Mouse (Mus musculus): ENCODE results near the gene Trpv6. TPM values are rescaled to one million over a fixed set of nuclear protein-coding genes. Genes with fewer than 3 reads are reported as not detected.

Trpv6 gene
- total RNA-seq (2021): not detected
- long read RNA-seq, experiment 1: 0 reads
- long read RNA-seq, experiment 2: 0 reads

- DNase-seq: no peak
- intact Hi-C loops (cut with DNase I): no loop called here
These were observed at the start of gene Trpv6 for GRCm38 (mm10) chr6:41636178-41636577. Trpv6 (minus strand) TSS chr6:41636405.

- DNase-seq: no peak
- intact Hi-C loops (cut with DNase I): no loop called here
These were observed 49.4 kb upstream of the Trpv6 start for GRCm38 (mm10) chr6:41685596-41685995.

DNA sequence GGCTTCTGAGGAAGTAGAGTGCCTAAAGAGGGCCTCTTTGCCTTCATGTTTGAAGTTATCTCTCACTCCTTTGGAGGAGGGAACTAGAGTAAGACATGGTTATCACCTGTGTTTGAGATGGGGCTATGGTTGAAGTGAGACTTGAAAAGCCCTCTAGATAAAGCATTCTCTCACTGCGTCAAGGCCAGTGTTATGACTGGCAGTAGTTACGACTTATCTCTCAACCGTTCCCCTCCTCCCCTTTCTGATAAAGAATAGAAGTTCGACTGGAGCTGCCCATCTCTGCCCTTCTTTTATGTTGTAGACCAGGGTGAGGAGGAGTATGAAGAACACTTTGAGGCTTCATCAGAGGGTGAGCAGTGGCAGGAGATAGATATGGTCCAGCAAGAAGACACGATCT, 48.7 kb upstream of the Trpv6 start:
- no peak for DNase-seq
- intact Hi-C loops (cut with DNase I): no loop called here

GRCm38 (mm10) chr6:41684131-41684530, 47.9 kb upstream of the Trpv6 start, which contains the start of gene Llcfc1:
Llcfc1 (plus strand) TSS chr6:41684431.
- intact Hi-C loops (cut with DNase I): no loop called here
- DNase-seq: no peak

DNA sequence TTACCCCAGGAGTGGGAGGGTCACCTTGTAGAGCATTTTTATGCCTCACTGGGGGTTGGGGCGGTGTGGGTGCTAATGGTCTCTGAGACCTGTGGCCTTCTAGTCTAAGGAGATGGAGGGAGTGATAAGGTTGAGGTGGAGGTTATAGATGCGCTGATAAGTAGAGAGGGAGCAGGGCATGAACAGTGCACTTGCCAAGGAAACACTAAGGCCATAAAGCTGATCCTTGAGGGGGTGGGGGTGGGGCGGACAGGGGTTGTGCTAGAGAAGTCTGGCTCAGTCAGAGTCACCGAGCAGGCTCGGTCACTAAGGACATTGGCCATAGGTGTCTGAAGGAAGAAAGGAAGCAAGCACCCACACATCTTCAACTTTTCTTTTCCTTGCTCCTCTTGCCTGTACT, 45.5 kb upstream of the Trpv6 start:
- DNase-seq: no peak
- intact Hi-C loops (cut with DNase I): no loop called here

- DNase-seq: no peak
- intact Hi-C loops (cut with DNase I): no loop called here
These were observed 44.5 kb upstream of the Trpv6 start, which contains the start of gene Trpv5 for GRCm38 (mm10) chr6:41680669-41681068. Trpv5 (minus strand) TSS chr6:41680769.

GRCm38 (mm10) chr6:41676530-41676929, 40.3 kb upstream of the Trpv6 start:
- DNase-seq: no peak
- intact Hi-C loops (cut with DNase I): no loop called here

DNA sequence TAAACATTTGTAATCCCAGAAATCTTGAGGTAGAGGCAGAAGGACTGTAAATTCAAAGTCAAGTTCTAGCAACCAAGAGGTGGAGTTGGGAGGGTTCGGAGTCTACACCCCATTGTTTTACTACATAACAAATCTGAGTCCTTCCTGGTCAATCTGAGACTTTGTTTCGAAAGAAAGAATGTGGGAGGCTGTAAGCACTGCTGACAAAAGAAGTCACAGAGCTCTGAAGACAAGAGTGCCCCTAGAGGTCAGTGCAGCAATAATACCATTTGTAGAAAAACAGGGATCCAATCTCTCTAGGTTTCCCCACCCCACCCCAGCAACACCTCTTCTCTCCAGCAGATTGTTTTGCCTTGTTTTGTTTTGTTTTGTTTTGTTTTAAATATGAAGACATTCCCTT, 26.1 kb upstream of the Trpv6 start:
- intact Hi-C loops (cut with DNase I): no loop called here
- DNase-seq: no peak

- DNase-seq: no peak
These were observed 22.3 kb upstream of the Trpv6 start for GRCm38 (mm10) chr6:41658487-41658886.

GRCm38 (mm10) chr6:41654648-41655047, 18.4 kb upstream of the Trpv6 start:
- intact Hi-C loops (cut with DNase I): no loop called here
- no peak for DNase-seq

More at GRCm38 (mm10) chr6:41658487-41658886, 22.3 kb upstream of the Trpv6 start:
- intact Hi-C loops (cut with DNase I): no loop called here

- DNase-seq: no peak
- intact Hi-C loops (cut with DNase I): no loop called here
These were observed 17.0 kb upstream of the Trpv6 start for GRCm38 (mm10) chr6:41653173-41653572.

DNA sequence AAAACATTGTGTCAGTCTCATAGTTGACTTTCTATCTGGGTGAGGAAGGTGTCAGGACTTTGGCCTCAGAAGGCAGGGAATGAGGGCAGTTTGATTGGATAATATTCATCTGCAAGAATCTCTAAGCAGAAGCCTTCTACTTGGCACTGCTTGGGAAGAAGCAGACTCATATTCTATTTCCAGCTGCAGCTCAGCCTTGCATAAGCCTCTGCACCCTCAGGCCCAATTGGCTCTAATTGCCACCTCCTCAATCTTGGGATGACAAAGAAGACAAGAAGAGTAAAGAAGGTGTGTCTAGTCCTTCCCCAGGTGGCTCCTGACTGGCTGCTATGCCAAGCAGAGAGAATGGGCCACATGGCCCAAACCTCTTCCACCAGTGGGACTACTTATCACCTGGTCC, 10.5 kb upstream of the Trpv6 start:
- no peak for DNase-seq
- intact Hi-C loops (cut with DNase I): no loop called here

- no peak for DNase-seq
- intact Hi-C loops (cut with DNase I): no loop called here
These were observed 10.0 kb upstream of the Trpv6 start for GRCm38 (mm10) chr6:41646220-41646619.

DNA sequence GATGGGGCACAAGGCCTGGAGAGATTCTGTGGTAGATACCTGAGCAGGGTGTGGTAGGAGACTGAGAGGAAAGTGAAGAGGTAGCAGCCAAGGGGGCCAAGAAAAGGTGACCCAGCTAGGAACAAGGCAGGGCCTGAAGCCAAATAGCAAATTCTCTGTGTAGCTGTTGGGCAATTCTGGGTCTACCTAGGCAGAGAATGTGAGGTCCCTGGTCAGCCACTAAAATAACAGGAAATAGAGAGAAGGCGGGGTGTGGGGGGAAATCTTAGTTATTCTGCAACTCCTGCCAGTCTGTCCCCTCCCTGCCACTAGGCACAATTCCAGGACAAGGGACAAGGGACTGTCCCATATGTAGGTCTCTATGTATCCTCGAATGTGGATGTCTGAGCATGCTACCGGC, 7.0 kb upstream of the Trpv6 start:
- DNase-seq: no peak
- intact Hi-C loops (cut with DNase I): no loop called here

GRCm38 (mm10) chr6:41642765-41643164, 6.6 kb upstream of the Trpv6 start:
- no peak for DNase-seq

GRCm38 (mm10) chr6:41641173-41641866, 5.1 kb upstream of the Trpv6 start:
- intact Hi-C loops (cut with DNase I): no loop called here
- no peak for DNase-seq

More at GRCm38 (mm10) chr6:41642765-41643164, 6.6 kb upstream of the Trpv6 start:
- intact Hi-C loops (cut with DNase I): no loop called here

GRCm38 (mm10) chr6:41640449-41640848, 4.2 kb upstream of the Trpv6 start:
- intact Hi-C loops (cut with DNase I): no loop called here
- DNase-seq: no peak

DNA sequence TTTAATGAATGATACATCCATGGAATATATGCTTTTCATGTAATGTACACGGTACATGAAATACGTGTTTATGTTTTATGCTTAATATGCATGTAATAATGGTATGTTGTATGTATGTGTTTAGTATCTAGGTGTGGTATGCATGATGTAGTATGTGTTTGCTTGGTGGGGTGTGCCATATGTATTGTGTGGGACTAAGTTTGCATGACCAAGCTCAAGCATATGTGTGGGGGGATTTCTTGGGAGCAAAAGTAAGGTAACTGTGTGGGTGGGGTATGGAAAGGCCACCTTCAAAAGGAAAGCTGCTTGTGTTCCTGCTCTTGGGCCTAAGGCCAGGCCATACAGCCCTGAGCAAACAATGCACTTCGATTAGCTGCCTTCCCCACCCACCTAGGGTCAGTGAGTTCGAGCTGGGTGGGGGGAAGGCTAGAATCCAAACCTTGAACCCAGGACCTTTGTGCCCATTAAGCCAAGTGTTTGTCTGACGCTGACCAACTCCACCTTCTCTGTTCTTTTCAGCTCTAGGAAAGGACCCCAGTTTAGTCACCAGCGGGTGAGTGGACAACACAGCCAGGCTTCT, 1.8 kb upstream of the Trpv6 start:
- intact Hi-C loops (cut with DNase I): no loop called here

DNA sequence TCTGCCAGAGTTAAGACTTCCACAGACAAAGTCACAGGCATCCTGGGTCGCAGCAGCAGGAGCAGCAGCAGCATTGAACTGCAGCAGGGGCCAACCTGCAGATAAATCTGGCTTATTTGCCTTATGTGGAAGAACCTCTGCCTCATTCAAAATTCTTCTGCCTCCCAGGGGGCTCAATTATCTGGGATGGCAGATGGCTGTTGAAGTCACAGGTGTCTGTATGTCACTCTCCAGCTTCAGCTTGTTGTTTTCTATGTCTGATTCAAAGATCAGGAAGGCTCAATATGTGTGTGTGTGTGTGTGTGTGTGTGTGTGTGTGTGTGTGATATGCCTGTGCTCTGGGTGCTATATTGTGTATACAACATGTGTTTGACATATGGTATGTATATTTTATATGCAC, 1.2 kb upstream of the Trpv6 start:
- intact Hi-C loops (cut with DNase I): no loop called here
- no peak for DNase-seq

More for the DNA sequence above, 1.8 kb upstream of the Trpv6 start:
- DNase-seq: no peak

- DNase-seq: no peak
- intact Hi-C loops (cut with DNase I): no loop called here
These were observed 994 bp downstream of the Trpv6 start for GRCm38 (mm10) chr6:41635211-41635610.

GRCm38 (mm10) chr6:41631549-41631948, 4.7 kb downstream of the Trpv6 start:
- intact Hi-C loops (cut with DNase I): no loop called here
- DNase-seq: no peak

DNA sequence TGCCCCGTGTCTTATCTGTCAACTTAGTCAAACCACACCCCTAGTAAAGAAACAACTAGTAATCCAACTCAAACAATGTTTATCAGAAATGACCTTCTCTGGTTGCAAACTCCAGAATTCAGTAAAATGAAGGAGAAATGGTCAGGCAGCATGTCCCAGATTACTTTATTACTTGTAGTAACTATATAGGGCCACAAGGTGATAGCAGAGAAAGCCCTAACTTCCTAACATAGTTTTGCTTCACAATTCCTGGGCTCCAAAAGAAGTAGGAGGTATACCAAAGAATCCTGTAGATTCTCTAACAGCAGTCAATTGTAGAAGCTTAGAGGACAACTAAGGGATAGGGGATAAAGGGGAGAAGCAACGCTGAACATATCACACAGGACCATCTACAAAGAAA, 5.4 kb downstream of the Trpv6 start:
- intact Hi-C loops (cut with DNase I): no loop called here

More for the DNA sequence above, 5.4 kb downstream of the Trpv6 start:
- no peak for DNase-seq

All from gastrocnemius, postnatal 36 days (tissue).